Mouse (Mus musculus): ENCODE measurements around the gene Atg14. TPM values are rescaled to one million over a fixed set of nuclear protein-coding genes. Genes with fewer than 3 reads are reported as not detected.
A peak's percentile ranks its signal among the peaks of the same experiment; 100 is the strongest.
"Not testable (repeated sequence)": the region's sequence is repeated elsewhere in the genome, so short reads cannot be mapped to it uniquely, and the experiment has no call there.

Atg14 gene
- polyA plus RNA-seq (2012; rRNA removed), result 8.9 and 9.4 TPM in 2 replicates

DNA sequence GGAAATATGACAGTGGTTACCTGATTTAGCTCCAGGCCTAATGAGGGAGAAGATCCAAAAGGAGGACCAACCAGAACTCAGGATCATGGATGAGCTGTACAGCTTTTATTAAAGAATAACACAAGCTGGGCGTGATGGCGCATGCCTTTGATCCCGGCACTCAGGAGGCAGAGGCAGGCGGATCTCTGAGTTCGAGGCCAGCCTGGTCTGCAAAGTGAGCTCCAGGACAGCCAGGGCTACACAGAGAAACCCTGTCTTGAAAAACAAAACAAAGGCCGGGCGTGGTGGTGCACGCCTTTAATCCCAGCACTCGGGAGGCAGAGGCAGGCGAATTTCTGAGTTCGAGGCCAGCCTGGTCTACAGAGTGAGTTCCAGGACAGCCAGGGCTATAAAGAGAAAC lies at the start of gene Atg14:
TSS of gene Atg14 (minus strand) at position 101 of the 400 bp plus-strand sequence.
- not testable (repeated sequence) for H3K36me3 ChIP-seq (ENCODE audit: control insufficient read depth, insufficient read depth, low read length); DNase-seq; H3K4me3 ChIP-seq (ENCODE audit: insufficient read depth, low read depth, low read length); H3K27ac ChIP-seq (ENCODE audit: insufficient read depth, low read depth, low read length); H3K27me3 ChIP-seq (replicated peaks; ENCODE audit: control insufficient read depth, insufficient read depth, low read length); H3K4me1 ChIP-seq (ENCODE audit: control insufficient read depth, insufficient read depth, low read length)
- 93% methylated on average over 11 of the region's 11 CpGs for WGBS

DNA sequence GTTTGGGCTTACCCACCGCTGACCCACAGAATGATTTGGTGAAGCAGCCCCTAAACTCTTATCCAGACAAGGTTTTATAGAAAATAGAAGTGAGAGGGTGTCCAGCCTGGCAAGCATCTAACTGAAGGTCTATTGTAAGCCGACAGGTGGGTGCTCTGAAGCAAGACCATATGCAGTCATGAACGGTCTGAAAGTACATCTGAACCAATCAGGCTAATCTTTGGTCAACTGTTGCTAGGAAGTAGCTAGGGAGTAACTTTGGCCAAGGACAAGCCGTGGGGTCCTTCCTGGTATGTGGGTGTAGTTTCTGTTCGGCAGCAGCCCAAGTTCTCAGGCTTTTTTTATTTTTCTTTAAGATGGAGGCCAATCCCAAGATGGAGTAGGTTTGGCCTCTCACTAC lies 48.4 kb upstream of the Atg14 start:
- DNase-seq, result no peak
- Histone ChIP-seq H3K27ac (ENCODE audit: insufficient read depth, low read depth, low read length) (no peak overlapping the region), H3K4me1 (ENCODE audit: control insufficient read depth, insufficient read depth, low read length) (no peaks in the 10 kb centered on the region), H3K27me3 (replicated peaks; ENCODE audit: control insufficient read depth, insufficient read depth, low read length) (no peaks in the 10 kb centered on the region), H3K4me3 (ENCODE audit: insufficient read depth, low read depth, low read length) (no peak overlapping the region), H3K36me3 (ENCODE audit: control insufficient read depth, insufficient read depth, low read length) (no peaks in the 10 kb centered on the region)
- no peak for TF ChIP-seq POLR2A (IDR thresholded peaks at IDR 0.05; ENCODE audit: low read depth, low read length)
- TF ChIP-seq CTCF (conservative IDR thresholded peaks at IDR 0.05; ENCODE audit: insufficient read depth, insufficient read length, low read depth, low read length), result no peak
- 49% methylated on average over 5 of the region's 5 CpGs for WGBS

DNA sequence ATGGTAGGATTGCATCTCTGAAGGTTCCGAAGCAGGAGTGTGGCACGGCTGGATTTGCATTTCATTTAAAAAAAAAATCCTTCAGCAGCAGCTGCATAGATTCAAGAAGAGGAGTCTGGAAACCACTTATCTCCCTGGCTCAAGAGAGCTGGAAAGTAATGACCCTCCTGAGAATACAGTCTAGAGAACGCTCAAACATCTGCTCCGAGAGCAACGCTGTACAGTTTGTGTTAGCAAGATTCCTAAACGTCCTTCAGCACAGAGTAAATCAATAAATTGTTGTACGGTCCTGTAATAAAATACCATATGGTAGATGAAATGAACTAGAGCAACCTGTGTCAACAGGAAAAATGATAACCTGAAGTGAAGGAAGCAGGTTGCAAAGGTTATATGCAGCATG lies 42.8 kb upstream of the Atg14 start:
- Histone ChIP-seq H3K36me3 (ENCODE audit: control insufficient read depth, insufficient read depth, low read length) (no peaks in the 10 kb centered on the region), H3K27me3 (replicated peaks; ENCODE audit: control insufficient read depth, insufficient read depth, low read length) (no peaks in the 10 kb centered on the region), H3K4me3 (ENCODE audit: insufficient read depth, low read depth, low read length) (no peak overlapping the region), H3K4me1 (ENCODE audit: control insufficient read depth, insufficient read depth, low read length) (no peaks in the 10 kb centered on the region), H3K27ac (ENCODE audit: insufficient read depth, low read depth, low read length) (no peak overlapping the region)
- no peak for TF ChIP-seq POLR2A (IDR thresholded peaks at IDR 0.05; ENCODE audit: low read depth, low read length)
- TF ChIP-seq CTCF (conservative IDR thresholded peaks at IDR 0.05; ENCODE audit: insufficient read depth, insufficient read length, low read depth, low read length), result no peak
- 68% methylated on average over 7 of the region's 7 CpGs for WGBS
- no peak for DNase-seq

DNA sequence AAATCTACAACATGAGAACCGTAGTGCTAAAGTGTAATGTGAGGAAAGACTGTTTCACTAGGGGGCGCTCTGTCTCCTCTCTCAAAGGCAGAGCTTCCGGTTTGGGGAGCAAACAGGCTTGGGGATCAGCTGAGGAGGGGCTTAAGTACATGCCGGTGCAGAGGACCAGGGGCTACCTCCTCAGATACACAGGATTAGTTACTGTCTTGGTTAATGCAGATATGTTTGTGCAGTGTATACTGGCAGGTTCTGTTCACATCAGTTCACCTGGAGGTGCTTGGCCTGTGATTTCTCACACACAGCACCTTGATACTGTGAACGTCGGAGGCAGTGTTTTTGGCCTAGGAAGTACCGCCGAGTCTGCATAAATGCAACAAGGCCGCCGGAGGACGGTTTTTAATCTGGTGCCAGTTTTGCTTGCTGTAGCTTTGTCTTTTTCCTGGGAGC lies 27.5 kb upstream of the Atg14 start:
- 20% methylated on average over 11 of the region's 11 CpGs for WGBS
- peak; percentile 66 for DNase-seq
- no peaks in the 10 kb centered on the region for H3K4me1 ChIP-seq (ENCODE audit: control insufficient read depth, insufficient read depth, low read length)

DNA sequence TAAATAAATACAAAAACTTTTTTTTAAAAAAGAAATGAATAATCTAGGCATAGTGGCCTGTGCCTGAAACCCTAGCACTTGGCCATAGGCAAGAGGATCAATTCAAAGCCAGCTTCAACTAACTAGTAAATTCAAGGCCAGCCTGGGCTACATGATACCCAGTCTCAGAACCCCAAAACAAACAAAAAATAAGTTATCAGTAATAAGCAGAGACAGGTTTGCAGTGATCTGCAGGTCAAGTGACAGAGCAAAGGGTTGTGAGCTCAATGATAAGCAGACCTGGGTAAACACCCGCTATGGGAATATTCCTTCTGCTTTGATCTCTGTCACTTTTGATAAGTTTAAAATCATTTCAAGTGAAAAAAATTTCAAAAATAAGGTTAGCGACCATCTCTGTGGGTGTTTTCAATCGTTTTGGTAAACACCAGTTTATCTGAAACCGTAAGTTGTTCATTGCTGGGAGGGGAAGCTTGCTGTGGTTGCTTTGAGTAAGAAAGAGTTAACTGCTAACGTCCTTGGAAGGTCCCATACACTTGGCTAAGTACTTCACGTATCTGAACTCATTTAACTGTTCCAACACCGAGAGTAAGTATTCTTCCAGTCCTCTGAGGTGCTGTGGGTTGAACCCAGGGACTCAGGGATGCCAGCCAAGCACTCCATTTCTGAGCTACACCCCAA lies 24.1 kb upstream of the Atg14 start:
- Histone ChIP-seq H3K27me3 (replicated peaks; ENCODE audit: control insufficient read depth, insufficient read depth, low read length) (no peaks in the 10 kb centered on the region), H3K27ac (ENCODE audit: insufficient read depth, low read depth, low read length) (no peak overlapping the region), H3K4me1 (ENCODE audit: control insufficient read depth, insufficient read depth, low read length) (no peaks in the 10 kb centered on the region), H3K4me3 (ENCODE audit: insufficient read depth, low read depth, low read length) (no peak overlapping the region), H3K36me3 (ENCODE audit: control insufficient read depth, insufficient read depth, low read length) (no peaks in the 10 kb centered on the region)
- TF ChIP-seq POLR2A (IDR thresholded peaks at IDR 0.05; ENCODE audit: low read depth, low read length) (no peak), CTCF (conservative IDR thresholded peaks at IDR 0.05; ENCODE audit: insufficient read depth, insufficient read length, low read depth, low read length) (no peak)
- WGBS, result 50% methylated on average over 7 of the region's 7 CpGs
- no peak for DNase-seq

More for the DNA sequence above, 27.5 kb upstream of the Atg14 start:
- no peaks in the 10 kb centered on the region for H3K27me3 ChIP-seq (replicated peaks; ENCODE audit: control insufficient read depth, insufficient read depth, low read length)
- H3K4me3 ChIP-seq (ENCODE audit: insufficient read depth, low read depth, low read length), result no peak overlapping the region
- TF ChIP-seq CTCF (conservative IDR thresholded peaks at IDR 0.05; ENCODE audit: insufficient read depth, insufficient read length, low read depth, low read length) (peak; percentile 66), POLR2A (IDR thresholded peaks at IDR 0.05; ENCODE audit: low read depth, low read length) (no peak)
- H3K36me3 ChIP-seq (ENCODE audit: control insufficient read depth, insufficient read depth, low read length), result no peaks in the 10 kb centered on the region
- no peak overlapping the region for H3K27ac ChIP-seq (ENCODE audit: insufficient read depth, low read depth, low read length)

DNA sequence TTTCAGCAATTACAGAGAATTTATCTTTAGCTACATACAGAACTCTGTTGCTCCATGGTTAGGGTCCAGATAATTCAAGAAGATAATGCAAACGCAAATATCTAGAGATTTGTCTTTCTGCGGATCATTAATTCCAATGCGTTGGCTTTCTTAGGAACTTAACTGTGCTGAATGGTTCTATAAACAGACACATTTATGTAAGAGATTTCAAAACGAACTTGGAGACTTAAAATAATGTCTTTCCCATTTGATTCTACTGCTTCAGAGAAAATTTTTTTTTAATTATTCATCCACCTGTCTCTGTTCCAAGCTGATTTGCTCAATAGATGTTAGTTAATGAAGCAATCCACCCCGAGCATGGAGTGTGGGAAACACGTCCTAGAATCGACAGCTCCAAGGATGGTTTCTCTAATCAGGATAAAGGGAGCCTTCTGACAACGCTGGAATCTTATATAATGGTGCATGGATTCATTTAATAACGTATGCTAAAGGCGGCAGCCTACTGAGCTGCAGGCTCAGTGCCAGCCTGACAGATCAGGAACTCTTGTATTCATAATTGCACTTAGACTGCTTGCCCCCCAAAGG lies 20.0 kb upstream of the Atg14 start:
- no peak overlapping the region for H3K27ac ChIP-seq (ENCODE audit: insufficient read depth, low read depth, low read length)
- WGBS, result 68% methylated on average over 10 of the region's 10 CpGs
- H3K27me3 ChIP-seq (replicated peaks; ENCODE audit: control insufficient read depth, insufficient read depth, low read length), result no peaks in the 10 kb centered on the region
- TF ChIP-seq POLR2A (IDR thresholded peaks at IDR 0.05; ENCODE audit: low read depth, low read length) (no peak), CTCF (conservative IDR thresholded peaks at IDR 0.05; ENCODE audit: insufficient read depth, insufficient read length, low read depth, low read length) (no peak)
- DNase-seq, result no peak
- no peaks in the 10 kb centered on the region for H3K4me1 ChIP-seq (ENCODE audit: control insufficient read depth, insufficient read depth, low read length)
- no peaks in the 10 kb centered on the region for H3K36me3 ChIP-seq (ENCODE audit: control insufficient read depth, insufficient read depth, low read length)
- no peak overlapping the region for H3K4me3 ChIP-seq (ENCODE audit: insufficient read depth, low read depth, low read length)

DNA sequence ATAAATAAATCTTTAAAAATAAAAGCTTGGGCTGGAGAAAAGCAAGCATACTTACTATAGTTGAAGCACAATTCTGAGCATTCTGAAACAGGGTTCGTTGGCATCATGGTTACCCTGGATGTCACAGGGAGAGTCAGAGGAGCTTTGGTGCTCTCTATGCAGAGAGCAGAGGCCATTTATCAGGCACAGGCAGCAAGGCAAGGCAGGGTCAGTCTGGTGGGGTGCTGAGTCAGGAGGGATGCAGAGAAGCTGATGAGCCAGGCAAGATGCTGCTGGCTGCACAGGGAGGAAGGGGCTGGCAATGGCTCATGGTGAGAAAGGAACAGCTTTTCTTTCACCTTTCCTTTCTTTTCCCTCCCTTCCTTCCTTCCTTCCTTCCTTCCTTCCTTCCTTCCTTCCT lies 19.0 kb upstream of the Atg14 start:
- Histone ChIP-seq H3K4me3 (ENCODE audit: insufficient read depth, low read depth, low read length) (no peak overlapping the region), H3K27ac (ENCODE audit: insufficient read depth, low read depth, low read length) (no peak overlapping the region), H3K36me3 (ENCODE audit: control insufficient read depth, insufficient read depth, low read length) (no peaks in the 10 kb centered on the region), H3K27me3 (replicated peaks; ENCODE audit: control insufficient read depth, insufficient read depth, low read length) (no peaks in the 10 kb centered on the region), H3K4me1 (ENCODE audit: control insufficient read depth, insufficient read depth, low read length) (no peaks in the 10 kb centered on the region)
- TF ChIP-seq CTCF (conservative IDR thresholded peaks at IDR 0.05; ENCODE audit: insufficient read depth, insufficient read length, low read depth, low read length) (no peak), POLR2A (IDR thresholded peaks at IDR 0.05; ENCODE audit: low read depth, low read length) (no peak)
- DNase-seq, result no peak
- WGBS, result 89% methylated on average over 1 of the region's 1 CpGs

Data from kidney, adult 2 months (tissue).